Mouse (Mus musculus) heart, postnatal 10 days (tissue): ENCODE measurements around the gene Rad23a. TPM values are rescaled to one million over a fixed set of nuclear protein-coding genes. Genes with fewer than 3 reads are reported as not detected.
A peak's percentile ranks its signal among the peaks of the same experiment; 100 is the strongest.

ENCODE experiments used
- DNase-seq, 2 experiments: peaks; one replicate each; pipeline ENCODE4 v3.0.0; 2021
- intact Hi-C: fragments of 180-260 bp; cut with DNase I; formaldehyde crosslinking; loops from one replicate; pipeline ENCODE4 v1.15.1; 2025
- total RNA-seq, 2 experiments: library from RNA; stranded (reverse); gene quantifications; 2 replicates each; pipeline ENCODE4 v1.2.3; 2021

The Rad23a gene
- total RNA-seq, 2 experiments from 2014 or later, result 77.8 to 88.5 TPM

DNA sequence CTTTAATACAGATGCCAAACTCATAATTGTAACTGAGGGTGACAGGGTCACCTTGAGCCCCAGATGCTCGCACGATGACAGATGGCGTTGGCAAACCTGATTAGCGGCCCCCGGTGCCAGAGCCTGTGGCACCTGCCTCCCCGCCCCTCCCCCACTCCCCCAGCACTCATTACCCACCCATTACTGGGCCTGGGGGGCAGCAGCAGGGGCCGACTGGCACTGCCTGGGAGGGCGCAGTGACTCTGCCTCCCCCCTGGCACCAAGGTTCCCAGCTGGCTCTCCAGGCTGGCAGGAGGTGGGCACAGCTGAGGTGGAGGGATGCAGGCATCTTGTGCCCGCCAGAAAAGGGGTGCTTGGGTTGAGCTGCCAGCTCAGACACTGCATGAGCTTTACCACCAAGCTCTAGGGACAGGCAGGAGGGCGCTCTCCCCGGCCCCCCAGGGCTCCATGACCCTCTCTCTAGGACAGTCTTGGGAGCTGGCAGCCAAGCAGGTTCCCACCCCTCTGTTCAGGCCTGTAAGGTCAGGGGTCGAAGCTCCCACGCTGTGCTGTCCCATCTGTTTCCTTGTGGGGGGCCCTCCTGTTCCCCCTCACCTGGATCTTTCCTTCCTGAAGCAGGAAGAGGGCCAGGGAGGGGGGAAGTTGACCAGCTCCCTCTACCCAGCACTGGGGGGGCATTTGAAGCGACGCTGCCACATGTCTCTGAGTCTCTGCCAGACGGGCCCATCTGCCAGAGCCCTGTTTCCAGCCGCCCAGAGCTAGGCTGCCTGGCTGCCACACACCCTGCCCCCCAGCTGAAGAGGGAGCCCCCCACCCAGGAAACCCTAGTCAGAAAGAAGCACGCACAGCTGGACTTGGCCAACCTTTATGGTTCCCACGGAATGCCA lies 25.7 kb downstream of the Rad23a start:
- no peak for DNase-seq
- intact Hi-C loops, result loop anchor here (1.0 to 5.0 kb wide), 3 partner anchors 105 to 452 kb away; no protein-coding TSS in a partner anchor

DNA sequence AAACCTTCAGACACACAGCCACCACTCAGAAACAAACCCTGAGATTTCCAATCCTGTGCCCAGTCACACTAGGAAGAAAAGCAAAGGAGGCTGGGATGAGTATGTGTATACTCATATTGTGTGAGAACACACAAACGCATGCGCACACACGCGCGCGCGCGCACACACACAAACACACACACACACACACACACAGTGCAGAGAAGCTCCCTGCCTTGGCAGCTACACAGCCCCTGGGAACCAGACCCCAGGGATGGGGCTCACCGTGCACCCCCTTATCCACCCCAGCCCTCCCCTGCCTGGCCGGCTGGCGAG lies 26.3 kb downstream of the Rad23a start:
- no peak for DNase-seq
- intact Hi-C loops, result loop anchor here (2.0 to 5.0 kb wide), 2 partner anchors 221 to 452 kb away; no protein-coding TSS in a partner anchor

DNA sequence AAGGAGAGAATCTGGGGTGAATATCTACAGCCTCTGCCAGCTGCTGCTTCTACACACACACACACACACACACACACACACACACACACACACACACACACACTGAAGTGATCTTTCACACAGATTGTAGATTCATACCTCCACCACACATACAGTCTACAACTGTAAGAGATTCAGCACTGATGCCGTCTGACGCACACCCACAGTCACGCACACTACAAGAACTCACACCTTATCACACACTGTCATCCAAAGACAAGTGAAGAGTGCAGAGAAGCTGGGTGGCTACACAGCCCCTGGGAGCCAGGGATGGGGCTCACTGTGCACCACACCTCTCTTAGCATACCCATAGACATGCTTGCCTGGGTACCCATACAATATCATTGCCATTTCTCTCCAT lies 26.6 kb downstream of the Rad23a start:
- intact Hi-C loops, result loop anchor here (2.0 to 5.0 kb wide), 4 partner anchors 115 to 452 kb away; no protein-coding TSS in a partner anchor
- no peak for DNase-seq

DNA sequence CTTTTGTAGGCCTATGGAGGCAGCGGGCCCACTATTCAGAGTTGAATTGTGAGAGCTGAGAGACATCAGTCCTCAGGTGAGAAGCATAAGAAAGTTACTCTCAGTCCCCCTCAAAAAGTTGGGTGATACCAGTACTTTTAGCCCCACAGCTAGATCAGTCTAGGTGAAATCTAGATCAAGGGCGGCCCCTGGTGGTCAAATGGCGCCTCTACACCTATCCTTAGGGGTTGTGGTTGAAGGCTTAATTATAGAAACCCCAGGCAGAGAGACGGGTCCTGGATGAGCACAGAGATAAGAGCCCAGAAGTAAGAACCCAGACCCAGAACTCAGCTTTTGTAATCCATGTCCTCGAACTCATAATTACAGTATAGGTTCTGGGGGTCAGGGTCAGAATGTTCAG lies 27.4 kb downstream of the Rad23a start:
- DNase-seq, result peak; percentile 86 to 92
- intact Hi-C loops, result loop anchor here (2.0 to 5.0 kb wide), 3 partner anchors 114 to 451 kb away; no protein-coding TSS in a partner anchor

DNA sequence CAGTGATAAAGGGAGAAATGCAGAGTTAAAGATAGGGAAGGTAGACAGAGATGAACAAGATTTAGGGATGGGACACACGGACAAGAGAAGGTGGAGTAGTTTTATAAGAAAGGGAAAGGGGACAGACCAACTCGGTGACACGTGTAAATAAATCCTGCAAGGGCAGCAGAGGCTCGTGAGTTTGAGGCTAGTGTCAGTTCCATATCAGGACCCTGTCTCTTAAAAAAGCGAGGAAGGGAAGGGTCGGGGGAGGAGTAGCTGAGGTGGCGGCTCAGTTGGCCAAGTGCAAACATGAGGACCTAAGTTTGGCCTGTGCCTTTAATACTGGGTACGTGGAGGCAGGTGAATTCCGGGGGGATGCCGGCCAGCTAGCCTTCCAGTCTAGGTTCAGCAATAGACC lies 29.2 kb downstream of the Rad23a start:
- intact Hi-C loops, result loop anchor here (1.0 to 5.0 kb wide), 3 partner anchors 74 to 449 kb away; no protein-coding TSS in a partner anchor
- DNase-seq, result no peak

DNA sequence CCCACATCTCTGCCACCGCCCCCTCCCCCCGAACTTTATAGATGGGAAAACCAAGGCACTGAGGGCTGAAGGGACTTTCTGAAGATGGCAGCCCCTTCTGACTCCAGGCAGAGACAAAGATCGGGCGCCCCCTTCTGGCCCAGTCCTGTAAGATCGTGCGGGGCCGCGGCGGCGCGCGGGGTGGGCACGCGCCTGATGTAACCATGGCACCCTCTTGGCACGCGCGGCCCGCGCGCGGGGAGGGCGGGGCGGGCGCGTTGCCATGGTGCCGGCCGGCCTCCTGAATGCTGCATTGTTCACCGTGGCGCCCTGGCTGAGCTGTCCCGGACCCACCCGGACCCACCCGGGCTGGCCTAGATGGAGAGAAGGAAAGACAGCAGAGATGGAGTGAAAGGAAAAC lies 29.6 kb downstream of the Rad23a start:
- DNase-seq, result peak; percentile 93 to 97
- intact Hi-C loops, result loop anchor here (1.0 to 5.0 kb wide), 4 partner anchors 52 to 449 kb away; no protein-coding TSS in a partner anchor

DNA sequence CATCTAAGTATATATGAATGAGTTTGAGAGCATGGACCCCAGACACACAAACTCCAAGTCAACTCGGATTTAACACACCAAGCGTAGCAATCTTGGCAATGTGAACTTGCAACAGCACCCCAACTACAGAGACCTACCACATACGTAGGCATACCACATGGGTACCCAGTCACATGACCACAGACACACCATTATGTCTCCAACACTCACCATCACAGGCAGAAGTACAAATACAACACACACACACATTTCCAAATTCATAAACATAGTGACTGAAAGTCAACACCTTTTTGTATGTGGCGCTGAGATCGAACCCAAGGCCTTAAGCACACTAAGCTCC lies 30.6 kb downstream of the Rad23a start:
- intact Hi-C loops, result loop anchor here (1.0 to 5.0 kb wide), 2 partner anchors 51 to 448 kb away; no protein-coding TSS in a partner anchor
- DNase-seq, result no peak

DNA sequence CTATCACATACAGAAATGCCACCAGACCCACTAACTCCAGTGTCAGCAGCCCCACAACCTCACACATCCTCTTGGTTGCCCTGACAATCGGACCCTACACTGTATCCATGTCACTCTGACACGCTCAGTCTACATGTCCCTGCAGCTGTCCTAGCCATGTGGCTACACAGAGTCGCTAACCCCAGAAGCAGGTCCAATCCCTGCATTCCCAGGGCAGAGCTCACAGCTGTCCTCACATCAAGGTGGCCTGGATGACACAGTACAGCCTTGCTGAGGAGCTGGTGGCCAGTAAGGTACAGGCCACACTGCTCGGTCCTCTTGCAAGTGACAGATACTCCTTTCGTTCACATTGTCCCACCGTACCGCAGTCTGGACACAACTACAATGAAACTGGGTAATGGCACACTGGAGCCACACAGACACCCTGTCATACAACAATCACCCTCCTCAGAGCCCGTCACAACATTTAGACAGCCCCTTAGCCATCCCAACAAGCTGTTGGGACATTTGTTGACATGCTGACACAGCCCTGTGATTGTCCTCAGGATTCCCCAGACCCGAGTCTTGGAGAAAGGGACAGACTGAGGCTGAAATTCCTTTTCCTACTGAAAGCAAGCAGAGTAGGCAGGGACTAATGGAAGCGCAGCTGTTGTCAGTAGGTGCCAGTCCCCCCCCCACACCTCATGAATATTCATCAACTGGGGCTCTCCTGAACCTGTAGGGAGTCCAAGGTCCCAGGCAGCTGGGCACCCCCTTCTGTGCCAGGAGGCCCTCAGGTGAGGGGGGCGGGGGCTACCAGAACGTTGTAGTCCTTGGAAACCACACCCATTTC lies 31.1 kb downstream of the Rad23a start:
- no peak for DNase-seq
- intact Hi-C loops, result no loop called here

DNA sequence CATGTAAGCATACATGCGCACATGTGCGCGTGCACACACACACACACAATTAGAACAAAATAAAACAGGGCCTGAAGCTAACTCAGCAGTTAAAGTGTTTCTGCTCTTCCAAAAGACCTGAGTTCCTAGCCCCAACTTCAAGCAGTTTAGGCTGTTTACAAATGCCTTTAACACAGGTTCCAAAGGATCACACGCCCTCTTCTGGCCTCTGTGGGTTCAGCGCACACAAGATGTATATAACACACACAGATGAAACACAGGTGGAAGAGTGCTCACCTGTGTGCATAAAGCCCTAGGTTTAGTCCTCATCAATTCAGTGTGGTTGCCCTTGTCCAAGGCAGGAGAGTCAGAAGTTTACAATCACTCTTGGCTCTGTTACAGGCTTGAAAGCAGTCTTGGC lies 34.4 kb downstream of the Rad23a start:
- intact Hi-C loops, result no loop called here
- DNase-seq, result no peak

DNA sequence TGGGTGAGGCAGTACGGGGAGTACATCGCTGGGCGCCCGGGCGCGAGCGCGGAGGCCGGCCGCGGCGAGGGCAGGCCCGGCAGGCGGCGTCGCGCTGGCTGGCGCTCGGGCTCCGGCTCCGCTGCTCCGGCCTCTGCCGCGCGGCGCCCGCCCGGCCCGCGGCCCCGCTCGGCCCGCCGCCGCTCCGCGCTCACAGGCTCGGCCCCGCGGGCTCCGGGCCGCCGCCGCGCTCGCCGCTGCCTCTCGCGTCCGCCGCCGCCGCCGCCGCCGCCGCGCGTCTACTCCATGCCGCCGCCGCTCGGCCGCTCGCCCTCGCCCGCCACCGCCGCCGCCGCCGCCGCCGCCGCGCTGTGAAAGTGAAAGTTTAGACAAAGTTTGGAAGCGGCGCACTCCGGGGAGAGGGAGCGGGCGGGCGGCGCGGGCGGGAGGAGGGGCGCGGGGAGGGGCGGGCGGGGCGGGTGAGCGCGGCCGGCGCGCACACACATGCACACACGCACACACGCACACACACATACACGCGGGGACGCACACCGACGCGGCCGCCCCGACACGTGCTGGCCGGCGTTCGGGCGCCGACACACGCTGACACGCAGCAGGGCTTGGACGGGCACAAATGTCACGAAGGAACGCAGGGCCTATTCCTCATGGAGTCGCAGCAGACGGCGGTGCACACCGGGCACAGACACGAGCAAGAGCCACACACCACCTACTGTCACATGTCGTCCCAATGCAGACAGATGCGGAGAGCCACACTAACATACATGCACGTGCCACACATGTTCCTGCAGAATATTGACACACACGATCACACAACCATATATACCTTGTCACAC lies 40.2 kb downstream of the Rad23a start, which contains the start of gene Nfix:
Nfix (minus strand) TSS at position 346 of the 833 bp plus-strand sequence.
- intact Hi-C loops, result loop anchor here (2.0 kb wide), 1 partner anchor 59 kb away; no protein-coding TSS in a partner anchor
- peak; percentile 80 for DNase-seq

DNA sequence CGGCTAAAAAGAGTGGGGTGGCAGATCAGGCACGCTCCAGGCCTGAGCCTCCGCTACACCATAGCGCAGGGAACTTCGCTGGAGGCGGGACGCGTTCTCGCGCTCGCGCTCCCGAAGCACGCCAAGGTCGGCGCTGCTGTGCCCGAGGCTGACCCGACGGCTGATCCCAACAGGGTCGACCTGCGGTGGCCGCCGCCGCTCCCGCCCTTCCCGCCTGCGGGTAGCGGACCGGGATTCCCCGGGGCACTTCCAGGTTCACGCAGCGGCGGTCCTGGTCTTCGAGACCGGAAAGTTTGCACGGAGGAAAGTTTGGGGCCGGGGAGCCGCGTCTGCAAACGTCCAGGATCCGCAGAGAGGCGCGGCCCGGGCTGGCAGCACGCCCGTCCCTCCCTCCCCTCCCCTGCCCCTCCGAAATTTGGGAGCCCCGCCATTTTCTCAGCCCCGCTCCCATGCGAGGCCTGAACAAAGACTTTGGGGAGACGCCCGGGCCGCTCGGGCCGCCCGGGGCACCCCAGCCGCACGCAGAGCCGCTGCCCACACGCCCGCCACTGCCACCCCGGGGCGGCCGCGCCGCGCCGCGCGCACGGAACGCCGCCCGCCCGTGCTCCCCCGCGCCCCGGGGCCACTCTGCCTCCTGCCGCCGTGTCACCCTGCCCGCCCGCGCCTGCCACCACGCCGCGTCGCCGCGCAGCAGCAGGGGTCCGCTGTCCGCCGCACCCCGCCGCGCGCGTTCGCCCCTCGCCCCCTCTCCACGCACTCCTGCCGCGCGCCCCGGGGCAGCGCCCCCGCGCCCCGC lies 41.1 kb downstream of the Rad23a start:
- peak; percentile 80 to 83 for DNase-seq
- intact Hi-C loops, result loop anchor here (2.0 kb wide), 1 partner anchor 59 kb away; no protein-coding TSS in a partner anchor

DNA sequence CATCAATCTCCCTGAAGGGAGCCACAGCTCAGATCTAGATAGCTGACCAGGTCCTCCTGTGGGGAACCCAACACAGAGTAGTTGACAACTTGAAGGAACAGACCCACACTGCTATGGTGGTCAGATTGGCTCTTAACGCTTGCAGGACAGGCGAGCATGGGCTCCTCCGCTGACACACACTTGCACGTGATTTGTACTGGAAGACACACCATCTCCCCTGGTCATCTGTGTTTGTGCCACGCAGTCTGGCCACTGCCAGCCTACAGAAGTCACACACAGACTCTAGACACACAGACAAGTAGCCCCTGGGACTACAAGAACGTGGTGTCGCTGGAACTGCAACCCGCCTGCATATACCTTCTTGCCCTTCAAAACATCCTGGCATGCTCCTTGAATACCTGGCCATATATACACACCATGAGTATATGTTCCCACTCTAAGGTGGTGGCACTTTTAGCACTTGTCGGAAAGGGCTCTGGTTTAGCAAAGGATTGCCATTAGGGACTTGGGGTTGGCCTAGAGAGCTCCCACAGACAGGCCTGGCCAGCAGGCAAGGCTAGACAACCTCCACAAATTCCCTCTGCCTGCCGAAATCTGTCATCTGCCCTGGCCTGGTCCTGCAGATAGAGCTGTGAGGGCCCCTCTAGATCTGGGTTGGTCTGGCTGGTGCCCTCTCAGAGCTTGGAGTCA lies 41.9 kb downstream of the Rad23a start:
- peak in 1 of 2 experiments; percentile 34 for DNase-seq
- intact Hi-C loops, result loop anchor here (2.0 kb wide), 1 partner anchor 58 kb away; no protein-coding TSS in a partner anchor

DNA sequence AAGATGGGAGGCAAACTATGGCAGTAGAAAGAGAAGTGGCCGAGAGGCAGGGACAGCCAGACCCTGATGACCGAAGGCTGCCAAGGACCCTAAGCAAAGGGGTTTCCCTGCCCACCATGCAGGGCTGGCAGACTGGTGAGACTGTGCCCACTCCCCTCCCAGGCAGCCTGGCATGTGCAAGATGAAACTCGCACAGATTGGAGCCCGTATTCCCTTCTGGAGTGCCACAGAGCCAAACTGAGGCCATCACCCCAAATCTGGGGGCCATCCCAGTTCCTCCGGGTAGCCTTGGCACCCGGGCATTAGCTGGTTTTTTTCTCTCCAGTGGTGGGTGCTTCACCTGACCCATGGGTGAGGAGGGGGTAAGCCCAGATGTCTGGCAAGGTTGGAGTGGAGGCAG lies 42.5 kb downstream of the Rad23a start:
- peak in 1 of 2 experiments; percentile 5 for DNase-seq
- intact Hi-C loops, result loop anchor here (2.0 kb wide), 2 partner anchors 23 to 57 kb away; no protein-coding TSS in a partner anchor

DNA sequence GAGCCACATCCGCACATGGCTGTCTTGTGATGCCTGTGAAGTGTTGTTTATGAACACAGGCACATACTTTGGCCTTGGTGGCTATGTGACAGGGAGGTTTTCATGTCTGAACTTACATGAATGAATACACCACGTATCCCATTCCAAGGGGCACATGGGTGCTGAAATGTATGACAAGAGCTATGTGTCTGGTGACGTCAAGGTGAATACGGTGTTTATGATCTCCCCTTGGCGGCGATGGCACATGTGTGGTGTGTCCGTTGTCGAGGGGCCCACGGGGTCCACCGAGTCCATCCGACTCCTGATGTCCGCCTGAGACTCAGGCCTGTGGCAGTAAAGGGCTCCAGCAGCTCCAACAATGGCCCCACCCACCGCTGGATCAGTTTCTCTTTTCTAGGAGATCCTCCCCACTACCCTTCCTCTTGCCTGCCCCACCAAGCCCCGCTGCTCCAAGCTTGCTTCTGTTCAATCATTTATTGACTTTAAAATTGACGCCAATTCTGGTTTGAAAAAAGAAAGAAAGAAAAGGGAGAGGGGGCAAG lies 43.1 kb downstream of the Rad23a start:
- DNase-seq, result peak in 1 of 2 experiments; percentile 31
- intact Hi-C loops, result loop anchor here (2.0 kb wide), 1 partner anchor 23 kb away; no protein-coding TSS in a partner anchor

DNA sequence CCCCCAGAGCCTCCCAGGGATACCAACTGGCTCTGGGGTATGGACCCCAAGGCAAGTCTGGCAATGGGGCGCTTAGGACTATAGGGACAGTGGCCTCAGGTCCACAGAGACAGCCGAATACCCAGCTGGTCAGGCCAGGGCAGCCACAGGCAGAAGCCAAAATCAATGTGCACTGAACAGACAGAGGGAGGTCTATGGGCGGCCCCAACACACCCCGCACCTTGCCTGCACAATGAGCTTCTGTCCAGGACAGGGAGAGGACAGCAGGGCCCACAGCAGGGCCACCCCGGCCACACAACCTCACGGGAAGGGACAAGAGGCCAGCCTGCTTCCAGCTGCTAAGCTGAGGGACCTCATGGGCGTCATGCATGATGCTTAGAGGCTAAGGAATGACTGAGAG lies 46.0 kb downstream of the Rad23a start:
- intact Hi-C loops, result no loop called here
- DNase-seq, result peak; percentile 59 to 63

DNA sequence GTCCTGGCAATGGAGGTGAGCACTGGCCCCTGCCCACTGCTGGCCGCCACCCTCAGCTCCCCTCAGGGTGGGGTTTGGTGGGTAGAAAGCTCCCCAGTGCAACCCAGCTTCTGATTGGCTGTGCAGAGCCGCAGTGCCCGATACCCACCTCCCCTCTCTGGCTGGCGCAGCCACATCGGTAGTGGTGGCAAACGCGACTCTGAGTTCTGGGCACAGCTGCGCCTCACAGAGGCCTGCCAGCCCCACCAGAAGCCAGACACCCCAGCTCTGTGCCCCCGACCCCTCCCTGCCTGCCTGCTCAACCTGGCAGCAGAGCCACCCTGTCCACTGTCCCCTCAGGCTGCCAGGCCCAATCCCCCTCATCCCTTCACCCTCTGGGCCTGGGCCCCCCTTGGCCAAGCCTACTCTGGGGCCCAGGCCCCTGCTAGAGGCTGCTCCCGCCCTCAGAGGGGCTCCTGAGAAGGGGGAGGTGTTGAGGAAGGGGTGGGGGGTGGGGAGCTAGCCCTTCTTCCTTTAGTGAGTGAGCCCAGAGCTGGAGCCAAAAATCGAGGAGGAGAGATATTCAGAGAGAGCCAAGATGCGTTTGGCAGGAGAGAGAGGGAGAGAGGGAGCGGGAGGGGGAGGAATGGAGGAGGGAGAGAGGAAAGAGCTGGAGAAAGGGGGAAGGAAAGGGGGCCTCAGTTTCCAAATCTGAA lies 46.5 kb downstream of the Rad23a start:
- peak; percentile 78 to 84 for DNase-seq
- intact Hi-C loops, result no loop called here

DNA sequence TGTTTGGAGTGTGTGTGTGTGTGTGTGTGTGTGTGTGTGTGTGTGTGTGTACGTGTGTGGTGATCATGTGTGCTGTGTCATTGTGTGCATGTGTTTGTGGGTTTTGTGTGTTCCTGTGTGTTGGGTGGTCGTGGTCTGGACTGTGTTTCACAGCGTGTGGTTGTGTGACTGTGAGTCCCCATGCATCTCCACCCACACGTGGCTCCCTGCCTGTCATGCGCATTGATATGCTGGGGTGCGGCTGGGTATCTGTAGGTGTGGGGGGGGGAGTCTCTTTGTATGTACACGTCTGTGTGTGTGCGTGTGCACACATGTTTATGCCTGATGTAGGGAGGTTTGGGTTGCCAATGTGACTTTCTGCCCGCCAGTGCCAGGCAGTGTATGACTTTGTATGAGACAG lies 47.3 kb downstream of the Rad23a start:
- no peak for DNase-seq
- intact Hi-C loops, result no loop called here
